ENCODE assay signal across 20 mouse cellular contexts in genomic region chr8:11168780-11169179, GRCm38 (mm10).
DNase-seq lines count a peak whose midpoint lies in the region; ATAC-seq lines count a peak whose summit lies in the region.
"Had no signal": no experiment of that assay in that cellular context is flagged by ENCODE, and none has a peak within 500 bp of the region (broad histone marks: within the 10 kb centered on the region; RNA-seq: fewer than 3 reads in every experiment).

No protein-coding gene starts in this region.

- H3K9ac ChIP-seq in hindbrain, embryonic 12.5 days, result no peak overlapping the region
- H3K9ac ChIP-seq: embryonic facial prominence, embryonic 12.5 days; forebrain, embryonic 13.5 days; forebrain, embryonic 15.5 days had no signal

- H3K4me1 ChIP-seq in hindbrain, embryonic 12.5 days, result no peaks in the 10 kb centered on the region
- H3K4me1 ChIP-seq: forebrain, embryonic 13.5 days; forebrain, embryonic 15.5 days had no signal

- 94% methylated on average over 3 of the region's 3 CpGs for WGBS in hindbrain, embryonic 12.5 days

- no peaks in the 10 kb centered on the region for H3K36me3 ChIP-seq in splenic B cell, adult 2 months (ENCODE audit: control insufficient read depth, insufficient read depth, low read length, poor library complexity, severe bottlenecking)
- no peaks in the 10 kb centered on the region for H3K36me3 ChIP-seq in hindbrain, embryonic 12.5 days
- H3K36me3 ChIP-seq: embryonic facial prominence, embryonic 10.5 days; embryonic facial prominence, embryonic 12.5 days; forebrain, embryonic 15.5 days had no signal

- no peak overlapping the region for H3K4me3 ChIP-seq in hindbrain, embryonic 12.5 days
- H3K4me3 ChIP-seq: embryonic facial prominence, embryonic 10.5 days; embryonic facial prominence, embryonic 12.5 days; forebrain, embryonic 13.5 days; forebrain, embryonic 15.5 days had no signal

- no peaks in the 10 kb centered on the region for H3K9me3 ChIP-seq in hindbrain, embryonic 12.5 days (replicated peaks)
- H3K9me3 ChIP-seq: embryonic facial prominence, embryonic 10.5 days; embryonic facial prominence, embryonic 12.5 days; forebrain, embryonic 13.5 days; forebrain, embryonic 15.5 days had no signal

- H3K27me3 ChIP-seq in splenic B cell, adult 2 months (ENCODE audit: control insufficient read depth, insufficient read depth, low read length, poor library complexity, severe bottlenecking), result no peaks in the 10 kb centered on the region
- H3K27me3 ChIP-seq in hindbrain, embryonic 12.5 days, result no peaks in the 10 kb centered on the region; the same call in 1 of the 2 replicates
- H3K27me3 ChIP-seq: embryonic facial prominence, embryonic 12.5 days; forebrain, embryonic 13.5 days; forebrain, embryonic 15.5 days had no signal

- H3K27ac ChIP-seq in hindbrain, embryonic 12.5 days, result no peak overlapping the region
- H3K27ac ChIP-seq: embryonic facial prominence, embryonic 10.5 days; embryonic facial prominence, embryonic 12.5 days; forebrain, embryonic 13.5 days; forebrain, embryonic 15.5 days had no signal

- no peak overlapping the region for H3K4me2 ChIP-seq in hindbrain, embryonic 12.5 days (replicated peaks)
- H3K4me2 ChIP-seq: embryonic facial prominence, embryonic 12.5 days; forebrain, embryonic 13.5 days; forebrain, embryonic 15.5 days had no signal

- peak; percentile 46 for DNase-seq in heart, adult 11 months
- DNase-seq in heart, adult 8-10 months (ENCODE audit: low spot score), result no peak
- DNase-seq in splenic B cell, adult 2 months (ENCODE audit: low read depth, low spot score), result peak; percentile 40
- DNase-seq in lung, adult 18-20 months, result no peak
- DNase-seq in spleen, postnatal 36 days (ENCODE audit: low spot score in 2 of 2), result no peak
- DNase-seq: adrenal gland, postnatal 10 days; adrenal gland, postnatal 25 days; cerebellum, adult 11 months; cerebellum, adult 18-20 months; cerebellum, adult 8-10 months; cerebellum, adult 9-11 months; cerebellum, postnatal 14 days; cerebellum, postnatal 36 days had no signal

- peak; percentile 58 for ATAC-seq in granulocyte monocyte progenitor cell, adult 5-6 weeks (replicated peaks; ENCODE audit: poor library complexity, severe bottlenecking)
- peak; percentile 51 for ATAC-seq in megakaryocyte progenitor cell, adult 5-6 weeks (replicated peaks; ENCODE audit: poor library complexity)
- no peak for ATAC-seq in hindbrain, embryonic 12.5 days (ENCODE audit: low FRiP score)
- ATAC-seq: forebrain, embryonic 13.5 days; forebrain, embryonic 15.5 days had no signal

Comparison
In these comparisons a context has a peak if more than half of its experiments do, and no peak if none do; other contexts are left out.
1. DNase-seq: peak in heart, adult 11 months (single experiment) and splenic B cell, adult 2 months (single experiment); none in heart, adult 8-10 months (single experiment), lung, adult 18-20 months (0 of 2) and spleen, postnatal 36 days (0 of 2).